ENCODE assay signal across 19 mouse cellular contexts in the genomic region with DNA sequence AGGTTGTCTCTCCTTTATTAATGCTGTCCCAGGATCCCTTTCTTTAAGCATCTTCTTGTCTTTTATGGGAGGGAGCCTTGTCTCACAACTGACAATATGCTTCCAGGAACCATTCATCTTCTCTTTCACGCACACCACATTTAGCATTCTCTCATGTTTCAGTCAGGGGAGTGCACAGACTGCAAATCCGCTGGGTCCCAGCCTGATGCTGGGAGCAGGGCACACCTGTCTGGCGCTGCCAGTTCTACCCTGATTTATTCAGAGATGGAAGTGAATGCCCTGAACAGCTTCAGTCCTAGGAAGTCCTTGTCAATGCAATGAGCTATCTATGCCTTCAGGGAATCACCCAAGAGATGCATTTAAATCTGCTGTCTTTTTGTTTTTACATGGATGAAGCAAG.
DNase-seq lines count a peak whose midpoint lies in the region; ATAC-seq and TF ChIP-seq lines count a peak whose summit lies in the region.
"Had no signal": no experiment of that assay in that cellular context is flagged by ENCODE, and none has a peak within 500 bp of the region (broad histone marks: within the 10 kb centered on the region; RNA-seq: fewer than 3 reads in every experiment).

No protein-coding gene starts in this region.

- H3K4me3 ChIP-seq in hindbrain, embryonic 14.5 days (replicated peaks; ENCODE audit: low read length) = no peak overlapping the region
- no peak overlapping the region for H3K4me3 ChIP-seq in hindbrain, embryonic 13.5 days
- H3K4me3 ChIP-seq in midbrain, embryonic 15.5 days = no peak overlapping the region
- no peak overlapping the region for H3K4me3 ChIP-seq in midbrain, embryonic 11.5 days (ENCODE audit: low read depth, low read length)
- H3K4me3 ChIP-seq: embryonic facial prominence, embryonic 15.5 days; erythroblast, embryonic 14.5 days; forebrain, embryonic 10.5 days; gastrocnemius, adult 2 months; heart, embryonic 12.5 days; intestine, embryonic 15.5 days had no signal

- no peak for TF ChIP-seq POLR2A in brain, embryonic 14.5 days (IDR thresholded peaks at IDR 0.05; ENCODE audit: borderline replicate concordance, extremely low read depth, insufficient read depth, insufficient read length, poor library complexity, severe bottlenecking)

- no peaks in the 10 kb centered on the region for H3K4me1 ChIP-seq in hindbrain, embryonic 14.5 days (replicated peaks; ENCODE audit: control insufficient read depth, insufficient read depth, low read length)
- 0 out of 2 replicates have a peak, but pooled peaks cover 4% of the 10 kb centered on the region for H3K4me1 ChIP-seq in hindbrain, embryonic 13.5 days (replicated peaks)
- no peaks in the 10 kb centered on the region for H3K4me1 ChIP-seq in midbrain, embryonic 15.5 days
- H3K4me1 ChIP-seq in midbrain, embryonic 11.5 days (ENCODE audit: control insufficient read depth, insufficient read depth, low read length) = no peaks in the 10 kb centered on the region
- H3K4me1 ChIP-seq: embryonic facial prominence, embryonic 15.5 days; forebrain, embryonic 10.5 days; heart, embryonic 12.5 days; intestine, embryonic 15.5 days had no signal

- no peaks in the 10 kb centered on the region for H3K36me3 ChIP-seq in hindbrain, embryonic 14.5 days (replicated peaks; ENCODE audit: control insufficient read depth, insufficient read depth)
- no peaks in the 10 kb centered on the region for H3K36me3 ChIP-seq in hindbrain, embryonic 13.5 days
- no peaks in the 10 kb centered on the region for H3K36me3 ChIP-seq in midbrain, embryonic 15.5 days (replicated peaks)
- H3K36me3 ChIP-seq in midbrain, embryonic 11.5 days (ENCODE audit: control insufficient read depth, insufficient read depth, low read length) = no peaks in the 10 kb centered on the region
- H3K36me3 ChIP-seq: embryonic facial prominence, embryonic 15.5 days; forebrain, embryonic 10.5 days; heart, embryonic 12.5 days; intestine, embryonic 15.5 days had no signal

- no peak overlapping the region for H3K27ac ChIP-seq in hindbrain, embryonic 14.5 days
- no peak overlapping the region for H3K27ac ChIP-seq in hindbrain, embryonic 13.5 days
- H3K27ac ChIP-seq in midbrain, embryonic 15.5 days = no peak overlapping the region
- H3K27ac ChIP-seq in midbrain, embryonic 11.5 days (ENCODE audit: low read depth, low read length) = no peak overlapping the region
- H3K27ac ChIP-seq: embryonic facial prominence, embryonic 15.5 days; forebrain, embryonic 10.5 days; gastrocnemius, adult 2 months; intestine, embryonic 15.5 days had no signal

- no peak overlapping the region for H3K9ac ChIP-seq in hindbrain, embryonic 14.5 days
- H3K9ac ChIP-seq in hindbrain, embryonic 13.5 days = no peak overlapping the region
- H3K9ac ChIP-seq in midbrain, embryonic 15.5 days = no peak overlapping the region
- H3K9ac ChIP-seq in midbrain, embryonic 11.5 days (ENCODE audit: low read length) = no peak overlapping the region
- H3K9ac ChIP-seq: embryonic facial prominence, embryonic 15.5 days; heart, embryonic 12.5 days; intestine, embryonic 15.5 days had no signal

- no peaks in the 10 kb centered on the region for H3K27me3 ChIP-seq in hindbrain, embryonic 14.5 days (ENCODE audit: control insufficient read depth, insufficient read depth, low read length)
- no peaks in the 10 kb centered on the region for H3K27me3 ChIP-seq in hindbrain, embryonic 13.5 days
- no peaks in the 10 kb centered on the region for H3K27me3 ChIP-seq in midbrain, embryonic 15.5 days (replicated peaks)
- H3K27me3 ChIP-seq in midbrain, embryonic 11.5 days (ENCODE audit: control insufficient read depth, insufficient read depth, low read length) = no peaks in the 10 kb centered on the region
- H3K27me3 ChIP-seq: embryonic facial prominence, embryonic 15.5 days; heart, embryonic 12.5 days; intestine, embryonic 15.5 days had no signal

- 0 out of 2 replicates have a peak, but pooled peaks have one; percentile 31 for ATAC-seq in hindbrain, embryonic 14.5 days (ENCODE audit: low FRiP score)
- ATAC-seq in hindbrain, embryonic 13.5 days (ENCODE audit: low FRiP score) = no peak
- ATAC-seq in midbrain, embryonic 15.5 days (replicated peaks) = peak; percentile 78
- ATAC-seq in midbrain, embryonic 11.5 days (ENCODE audit: low FRiP score) = no peak
- ATAC-seq: intestine, embryonic 15.5 days had no signal

- no peak for TF ChIP-seq CTCF in brain, embryonic 14.5 days (IDR thresholded peaks at IDR 0.05; ENCODE audit: borderline replicate concordance, extremely low read depth, insufficient read depth, insufficient read length)

- WGBS in hindbrain, embryonic 14.5 days = 33% methylated on average over 3 of the region's 3 CpGs
- 43% methylated on average over 3 of the region's 3 CpGs for WGBS in hindbrain, embryonic 13.5 days
- WGBS in midbrain, embryonic 15.5 days = 58% methylated on average over 3 of the region's 3 CpGs
- WGBS in midbrain, embryonic 11.5 days = 75% methylated on average over 3 of the region's 3 CpGs

- H3K4me2 ChIP-seq in hindbrain, embryonic 14.5 days (replicated peaks) = no peak overlapping the region
- H3K4me2 ChIP-seq in hindbrain, embryonic 13.5 days = no peak overlapping the region
- no peak overlapping the region for H3K4me2 ChIP-seq in midbrain, embryonic 15.5 days
- no peak overlapping the region for H3K4me2 ChIP-seq in midbrain, embryonic 11.5 days
- H3K4me2 ChIP-seq: embryonic facial prominence, embryonic 15.5 days; heart, embryonic 12.5 days; intestine, embryonic 15.5 days had no signal

- no peaks in the 10 kb centered on the region for H3K9me3 ChIP-seq in hindbrain, embryonic 14.5 days (ENCODE audit: control insufficient read depth, low read length)
- H3K9me3 ChIP-seq in hindbrain, embryonic 13.5 days = no peaks in the 10 kb centered on the region
- no peaks in the 10 kb centered on the region for H3K9me3 ChIP-seq in midbrain, embryonic 15.5 days
- no peaks in the 10 kb centered on the region for H3K9me3 ChIP-seq in midbrain, embryonic 11.5 days (ENCODE audit: control insufficient read depth, low read length)
- H3K9me3 ChIP-seq: embryonic facial prominence, embryonic 15.5 days; forebrain, embryonic 10.5 days; heart, embryonic 12.5 days; intestine, embryonic 15.5 days had no signal

- DNase-seq in hindbrain, embryonic 14.5 days (ENCODE audit: low spot score) = no peak
- no peak for DNase-seq in midbrain, embryonic 11.5 days (ENCODE audit: low spot score, missing footprints)
- peak; percentile 35 for DNase-seq in brain, embryonic 14.5 days (ENCODE audit: low read depth)
- peak; percentile 2 for DNase-seq in mesoderm, embryonic 11.5 days (ENCODE audit: low read depth, low spot score)
- no peak for DNase-seq in left cerebral cortex, adult 8-10 months (ENCODE audit: low spot score in 2 of 2)
- DNase-seq: adrenal gland, adult 2 months; adrenal gland, postnatal 25 days; cerebellum, adult 2 months; cerebellum, postnatal 10 days; embryo, embryonic 11 days; gastrocnemius, adult 2 months; gastrocnemius, postnatal 25 days had no signal

Comparison
In these comparisons a context has a peak if more than half of its experiments do, and no peak if none do; other contexts are left out.
1. ATAC-seq: peak in hindbrain, embryonic 14.5 days (single experiment) and midbrain, embryonic 15.5 days (single experiment); none in hindbrain, embryonic 13.5 days (single experiment) and midbrain, embryonic 11.5 days (single experiment).
2. DNase-seq: peak in brain, embryonic 14.5 days (single experiment) and mesoderm, embryonic 11.5 days (single experiment); none in hindbrain, embryonic 14.5 days (single experiment), midbrain, embryonic 11.5 days (single experiment) and left cerebral cortex, adult 8-10 months (0 of 2).